Mouse (Mus musculus) lung, adult 2 months (tissue): ENCODE data around the gene Il11ra1. TPM values are rescaled to one million over a fixed set of nuclear protein-coding genes. Genes with fewer than 3 reads are reported as not detected.
"Not testable (repeated sequence)": the region's sequence is repeated elsewhere in the genome, so short reads cannot be mapped to it uniquely, and the experiment has no call there.

Experiments used
- DNase-seq: peaks from one replicate; pipeline ENCODE4 v3.0.0; 2022
- H3K4me1 ChIP-seq: fragments of 200-500 bp; 2 replicates; pipeline ENCODE4 v1.6.1; 2011; ENCODE audit warnings: low read length; ENCODE audit not compliant: control insufficient read depth, insufficient read depth
- H3K4me3 ChIP-seq: fragments of 200-500 bp; replicated peaks from 2 replicates; pipeline ENCODE3; 2011; ENCODE audit warnings: low read depth, mild to moderate bottlenecking, control low read depth, low read length; ENCODE audit errors: extremely low read depth
- CTCF ChIP-seq: fragments of 200-500 bp; IDR thresholded peaks from 2 replicates; pipeline ENCODE4 v1.5.1; 2011; ENCODE audit warnings: mild to moderate bottlenecking, low read length, control low read depth; ENCODE audit not compliant: insufficient read depth
- POLR2A ChIP-seq: fragments of 200-500 bp; IDR thresholded peaks from 2 replicates; pipeline ENCODE4 v1.6.1; 2011; ENCODE audit warnings: low read depth, mild to moderate bottlenecking, control low read depth, low read length, borderline replicate concordance; ENCODE audit errors: extremely low read depth
- WGBS: fragments of 180-500 bp; shearing (Covaris S2); methylation state at CpG from one replicate; pipeline ENCODE4 v1.1.7; 2018; 5-methylcytosine and 5-hydroxymethylcytosine counted together
- polyA plus RNA-seq: library from polyadenylated mRNA; depleted of rRNA; stranded (reverse); fragments of >200 nt; gene quantifications from 2 replicates; pipeline ENCODE4 v1.2.3, GENCODE M21; 2012

Gene Il11ra1
- polyA plus RNA-seq, 1 experiment = 109 TPM

GRCm38 (mm10) chr4:41760911-41761310 lies 61.1 kb downstream of the Il11ra1 start:
- TF ChIP-seq CTCF = no peak
- no peak for TF ChIP-seq POLR2A
- Histone ChIP-seq H3K4me3 (peak overlapping the region; percentile 75), H3K4me1 (peaks cover 8% of the 10 kb centered on the region; the same call in 1 of the 2 replicates)
- DNase-seq = peak; percentile 26
- 62% methylated on average over 4 of the region's 4 CpGs for WGBS

- no peak for TF ChIP-seq POLR2A
- no peak for TF ChIP-seq CTCF
- H3K4me3 ChIP-seq = peak overlapping the region; percentile 21
- peaks cover 8% of the 10 kb centered on the region; the same call in 1 of the 2 replicates for H3K4me1 ChIP-seq
- no peak for DNase-seq
Measured at GRCm38 (mm10) chr4:41761680-41762079, 61.9 kb downstream of the Il11ra1 start.

GRCm38 (mm10) chr4:41762099-41762687 lies 62.4 kb downstream of the Il11ra1 start:
- peaks cover 8% of the 10 kb centered on the region; the same call in 1 of the 2 replicates for H3K4me1 ChIP-seq
- no peak for DNase-seq
- H3K4me3 ChIP-seq = no peak overlapping the region
- TF ChIP-seq POLR2A (no peak), CTCF (no peak)
- WGBS = 62% methylated on average over 8 of the region's 8 CpGs

- not testable (repeated sequence) for H3K4me3 ChIP-seq, DNase-seq
- WGBS = 57% methylated on average over 8 of the region's 8 CpGs
Measured at GRCm38 (mm10) chr4:41762688-41763114, 62.9 kb downstream of the Il11ra1 start.

DNA sequence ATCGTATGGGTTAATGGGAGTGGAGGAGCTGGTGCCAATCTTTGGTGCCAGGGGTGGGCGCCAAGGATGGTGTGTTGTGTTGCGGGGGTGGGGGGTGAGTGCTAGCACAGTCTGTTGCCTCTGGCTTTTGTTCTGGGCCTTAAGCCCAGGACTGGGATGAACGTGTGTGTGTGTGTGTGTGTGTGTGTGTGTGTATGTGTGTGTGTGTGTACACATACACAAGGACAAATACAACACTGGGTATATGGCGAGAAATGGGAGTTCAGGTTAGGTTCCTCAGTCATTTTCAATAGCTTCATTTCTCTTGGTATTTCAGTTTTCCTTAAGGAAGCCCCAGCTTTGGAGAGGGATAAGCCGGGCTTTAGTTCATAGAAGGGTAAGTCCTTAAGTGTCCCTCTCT lies 63.4 kb downstream of the Il11ra1 start:
- WGBS = 64% methylated on average over 4 of the region's 6 CpGs
- DNase-seq, H3K4me3 ChIP-seq, H3K4me1 ChIP-seq: not testable (repeated sequence)

More at GRCm38 (mm10) chr4:41762688-41763114, 62.9 kb downstream of the Il11ra1 start:
- H3K4me1 ChIP-seq = not testable (repeated sequence)

- not testable (repeated sequence) for DNase-seq, H3K4me1 ChIP-seq, H3K4me3 ChIP-seq
- 78% methylated on average over 10 of the region's 10 CpGs for WGBS
Measured at GRCm38 (mm10) chr4:41767301-41767700, 67.5 kb downstream of the Il11ra1 start.

- not testable (repeated sequence) for DNase-seq, H3K4me1 ChIP-seq
- peak overlapping the region; percentile 28 for H3K4me3 ChIP-seq
- 13% methylated on average over 7 of the region's 16 CpGs for WGBS
Measured at GRCm38 (mm10) chr4:41772946-41773345, 73.2 kb downstream of the Il11ra1 start.

GRCm38 (mm10) chr4:41773502-41773901 lies 73.7 kb downstream of the Il11ra1 start:
- H3K4me1 ChIP-seq = not testable (repeated sequence)
- peak overlapping the region; percentile 63 for H3K4me3 ChIP-seq
- DNase-seq = peak; percentile 81
- WGBS = 2% methylated on average over 23 of the region's 25 CpGs
- TF ChIP-seq POLR2A = peak; percentile 57; the same call in 1 of the 2 replicates

DNA sequence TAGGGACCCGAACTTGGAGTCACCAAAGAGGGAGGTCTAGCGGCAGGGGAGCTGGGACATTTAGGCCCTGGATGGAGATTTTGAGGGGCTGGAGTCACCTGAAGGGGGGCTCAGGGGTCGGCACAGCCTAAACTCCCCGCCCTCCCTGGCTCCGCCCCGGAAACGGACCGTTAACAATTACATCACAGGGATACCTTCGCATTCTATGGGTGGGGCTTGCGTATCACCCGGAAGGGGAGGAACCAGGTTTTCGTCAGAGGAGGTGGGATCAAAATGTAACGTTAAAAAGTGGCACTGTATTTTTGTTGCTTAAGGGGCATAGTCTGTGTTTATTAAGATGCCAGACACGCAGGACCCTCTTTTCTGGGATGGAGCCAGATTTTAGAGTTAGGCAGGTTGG lies 74.2 kb downstream of the Il11ra1 start, which contains the start of gene Ccl27a:
Ccl27a (minus strand) TSS at position 246 of the 400 bp plus-strand sequence.
- not testable (repeated sequence) for H3K4me1 ChIP-seq
- WGBS = 2% methylated on average over 12 of the region's 14 CpGs
- peak within 1 kb of the TSS; percentile 63 for H3K4me3 ChIP-seq
- DNase-seq = peak; percentile 85

GRCm38 (mm10) chr4:41774506-41774905 lies 74.7 kb downstream of the Il11ra1 start:
- 64% methylated on average over 3 of the region's 3 CpGs for WGBS
- not testable (repeated sequence) for H3K4me1 ChIP-seq, H3K4me3 ChIP-seq, DNase-seq

GRCm38 (mm10) chr4:41775840-41776239 lies 76.1 kb downstream of the Il11ra1 start:
- DNase-seq, H3K4me3 ChIP-seq: not testable (repeated sequence)
- WGBS = 83% methylated on average over 1 of the region's 1 CpGs

DNA sequence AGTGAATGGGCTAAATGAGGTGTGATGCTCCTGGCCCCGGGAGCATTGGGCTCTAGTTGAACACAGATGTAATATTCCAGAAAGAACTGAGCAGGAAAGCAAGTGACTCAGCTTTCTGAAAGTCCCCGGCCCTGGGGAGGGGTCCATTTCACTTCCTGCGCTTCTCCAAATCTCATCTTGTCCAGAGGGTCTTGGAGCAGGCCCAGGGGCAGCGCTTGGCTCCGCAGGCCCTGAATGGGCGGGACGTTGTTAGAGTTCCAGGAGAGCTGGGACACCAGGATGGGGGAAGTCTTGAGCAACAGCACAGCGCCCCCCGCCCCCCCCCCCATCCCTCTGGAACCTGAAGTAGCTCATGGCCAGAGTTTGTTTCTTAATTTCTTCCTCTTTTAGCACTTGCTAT lies 81.5 kb downstream of the Il11ra1 start:
- not testable (repeated sequence) for H3K4me3 ChIP-seq, DNase-seq, H3K4me1 ChIP-seq
- 22% methylated on average over 9 of the region's 9 CpGs for WGBS

More at GRCm38 (mm10) chr4:41775840-41776239, 76.1 kb downstream of the Il11ra1 start:
- H3K4me1 ChIP-seq = not testable (repeated sequence)

- H3K4me3 ChIP-seq, DNase-seq, H3K4me1 ChIP-seq: not testable (repeated sequence)
- 31% methylated on average over 14 of the region's 21 CpGs for WGBS
Measured at GRCm38 (mm10) chr4:41781748-41782485, 82.1 kb downstream of the Il11ra1 start.

DNA sequence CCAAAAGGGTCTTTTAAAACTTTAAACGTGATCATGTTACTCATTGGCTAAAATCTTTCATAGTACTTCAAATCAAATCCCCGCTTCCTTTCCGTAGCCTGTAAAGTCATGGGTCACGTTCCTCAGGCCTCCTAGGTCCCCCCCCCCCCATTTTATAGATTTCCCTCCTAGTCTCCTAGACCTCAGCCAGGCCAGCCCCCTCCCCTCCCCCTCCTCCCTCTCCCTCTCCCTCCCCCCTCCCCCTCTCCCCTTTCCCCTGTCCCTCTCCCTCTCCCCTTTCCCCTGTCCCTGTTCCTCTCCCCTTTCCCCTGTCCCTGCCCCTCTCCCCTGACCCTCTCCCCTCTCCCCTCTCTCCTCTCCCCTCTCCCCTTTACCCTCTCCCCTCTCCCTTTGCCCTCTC lies 82.9 kb downstream of the Il11ra1 start:
- not testable (repeated sequence) for DNase-seq
- 66% methylated on average over 4 of the region's 4 CpGs for WGBS

DNA sequence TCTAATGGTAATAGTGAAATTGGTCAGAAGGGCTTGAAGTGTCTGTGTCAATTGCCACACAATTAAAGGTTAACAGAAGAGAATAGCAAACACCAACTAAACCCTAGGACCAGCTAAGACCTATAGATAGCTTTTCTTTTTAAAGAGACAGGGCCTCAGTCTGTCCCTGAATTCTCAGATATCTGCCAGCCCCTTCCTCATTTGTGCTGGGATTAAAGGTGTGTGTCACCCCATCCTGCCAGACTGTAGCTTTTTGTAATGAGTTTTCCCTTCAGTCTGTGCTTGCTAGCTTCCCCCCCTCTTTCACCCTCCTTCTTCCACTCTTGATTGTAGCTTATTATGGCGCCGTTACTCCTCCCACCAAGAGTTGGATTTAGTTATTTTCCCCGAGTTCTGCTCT lies 83.4 kb downstream of the Il11ra1 start:
- H3K4me3 ChIP-seq, H3K4me1 ChIP-seq, DNase-seq: not testable (repeated sequence)
- 37% methylated on average over 3 of the region's 3 CpGs for WGBS

More for the DNA sequence above, 82.9 kb downstream of the Il11ra1 start:
- not testable (repeated sequence) for H3K4me3 ChIP-seq, H3K4me1 ChIP-seq
